Mouse (Mus musculus): Measurements from ENCODE around the gene Sycp2. TPM values are rescaled to one million over a fixed set of nuclear protein-coding genes. Genes with fewer than 3 reads are reported as not detected.

The Sycp2 gene
- polyA plus RNA-seq, 1 experiment from 2014 or later: 0.12 TPM

DNA sequence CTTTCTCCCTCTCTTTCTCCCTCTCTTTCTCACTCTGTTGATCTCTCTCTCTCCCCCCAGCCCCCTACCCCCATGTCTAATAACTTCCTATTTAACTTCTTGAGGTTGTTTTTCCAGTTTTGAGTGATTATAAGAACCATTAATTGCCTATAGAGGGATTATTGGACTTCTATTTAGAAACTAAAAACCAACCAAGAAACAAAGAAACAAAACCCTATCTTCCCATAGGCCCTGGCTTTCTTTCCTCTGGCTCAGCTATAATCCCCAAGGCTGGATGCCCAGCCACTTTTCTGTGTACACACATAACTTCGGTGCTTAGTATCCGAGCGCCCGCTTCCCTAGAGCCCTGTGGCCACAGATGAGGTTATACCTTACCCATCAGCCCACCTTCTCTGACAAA is 22.7 kb upstream of the Sycp2 start, which contains the start of gene Cdh26:
Gene Cdh26, plus strand, starts transcription at position 301 of the 400 bp plus-strand sequence.
- Histone ChIP-seq H3K9ac (ENCODE audit: low read depth, low read length) (no peak within 1 kb of the TSS), H3K4me2 (replicated peaks; ENCODE audit: low read depth, low read length) (no peak within 1 kb of the TSS), H3K9me3 (ENCODE audit: control insufficient read depth, low read length) (no peaks in the 10 kb centered on the region), H3K27ac (ENCODE audit: low read depth, low read length) (no peak within 1 kb of the TSS), H3K4me1 (replicated peaks; ENCODE audit: control insufficient read depth, insufficient read depth, low read length) (no peaks in the 10 kb centered on the region), H3K4me3 (ENCODE audit: low read depth, low read length) (no peak within 1 kb of the TSS), H3K27me3 (ENCODE audit: control insufficient read depth, insufficient read depth, low read length) (no peaks in the 10 kb centered on the region), H3K36me3 (ENCODE audit: control insufficient read depth, insufficient read depth, low read length) (no peaks in the 10 kb centered on the region)
- 90% methylated on average over 4 of the region's 4 CpGs for WGBS
- no peak for DNase-seq (ENCODE audit: low spot score)
- no peak for ATAC-seq (ENCODE audit: low FRiP score)

DNA sequence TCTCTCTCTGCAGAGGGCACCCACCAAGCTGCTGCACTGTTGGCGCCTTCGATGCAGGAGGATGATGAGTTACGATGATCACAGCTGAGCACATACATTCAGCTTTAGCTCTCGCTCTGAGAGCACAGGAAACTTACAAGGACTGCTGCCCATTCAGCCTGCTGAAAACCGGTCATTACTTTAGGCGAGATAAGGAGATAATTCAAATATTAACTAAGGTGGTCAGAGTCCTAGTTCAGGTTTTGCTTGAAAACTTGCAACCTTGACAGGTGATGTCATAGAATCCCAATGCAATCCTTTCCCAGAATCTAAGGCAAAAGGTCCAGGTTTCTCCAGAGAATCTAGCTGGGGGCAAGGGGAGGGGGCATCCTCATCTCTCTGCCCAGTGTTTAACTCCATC is 21.9 kb upstream of the Sycp2 start:
- no peaks in the 10 kb centered on the region for H3K9me3 ChIP-seq (ENCODE audit: control insufficient read depth, low read length)
- no peak for ATAC-seq (ENCODE audit: low FRiP score)
- no peaks in the 10 kb centered on the region for H3K4me1 ChIP-seq (replicated peaks; ENCODE audit: control insufficient read depth, insufficient read depth, low read length)
- WGBS: 91% methylated on average over 6 of the region's 6 CpGs
- DNase-seq (ENCODE audit: low spot score): no peak
- no peak overlapping the region for H3K4me2 ChIP-seq (replicated peaks; ENCODE audit: low read depth, low read length)
- no peaks in the 10 kb centered on the region for H3K36me3 ChIP-seq (ENCODE audit: control insufficient read depth, insufficient read depth, low read length)
- H3K27me3 ChIP-seq (ENCODE audit: control insufficient read depth, insufficient read depth, low read length): no peaks in the 10 kb centered on the region
- H3K4me3 ChIP-seq (ENCODE audit: low read depth, low read length): no peak overlapping the region
- no peak overlapping the region for H3K9ac ChIP-seq (ENCODE audit: low read depth, low read length)
- H3K27ac ChIP-seq (ENCODE audit: low read depth, low read length): no peak overlapping the region

DNA sequence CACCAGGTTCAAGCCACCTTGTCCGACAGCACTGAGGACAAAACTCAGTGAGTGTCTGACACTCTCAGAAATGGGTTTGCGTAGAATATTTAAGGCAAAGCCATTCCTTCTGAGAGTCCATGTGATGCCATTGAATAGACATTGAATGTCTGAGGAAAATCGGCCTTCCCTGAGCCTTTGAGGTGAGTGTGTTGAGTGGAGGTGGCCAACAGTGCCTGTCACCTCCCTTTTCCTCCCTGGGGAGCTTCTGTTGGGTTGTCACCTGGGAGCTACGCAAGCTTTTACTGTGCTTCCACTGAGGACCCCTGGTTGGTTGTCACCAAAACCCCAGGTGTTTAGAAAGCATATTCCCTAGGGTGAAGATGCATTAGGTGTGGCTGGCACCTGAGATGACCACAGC is 21.2 kb upstream of the Sycp2 start:
- DNase-seq (ENCODE audit: low spot score) (no peak), ATAC-seq (ENCODE audit: low FRiP score) (no peak)
- Histone ChIP-seq H3K4me3 (ENCODE audit: low read depth, low read length) (no peak overlapping the region), H3K4me1 (replicated peaks; ENCODE audit: control insufficient read depth, insufficient read depth, low read length) (no peaks in the 10 kb centered on the region), H3K27ac (ENCODE audit: low read depth, low read length) (no peak overlapping the region), H3K27me3 (ENCODE audit: control insufficient read depth, insufficient read depth, low read length) (no peaks in the 10 kb centered on the region), H3K4me2 (replicated peaks; ENCODE audit: low read depth, low read length) (no peak overlapping the region), H3K36me3 (ENCODE audit: control insufficient read depth, insufficient read depth, low read length) (no peaks in the 10 kb centered on the region), H3K9me3 (ENCODE audit: control insufficient read depth, low read length) (no peaks in the 10 kb centered on the region), H3K9ac (ENCODE audit: low read depth, low read length) (no peak overlapping the region)
- WGBS: 81% methylated on average over 4 of the region's 4 CpGs

DNA sequence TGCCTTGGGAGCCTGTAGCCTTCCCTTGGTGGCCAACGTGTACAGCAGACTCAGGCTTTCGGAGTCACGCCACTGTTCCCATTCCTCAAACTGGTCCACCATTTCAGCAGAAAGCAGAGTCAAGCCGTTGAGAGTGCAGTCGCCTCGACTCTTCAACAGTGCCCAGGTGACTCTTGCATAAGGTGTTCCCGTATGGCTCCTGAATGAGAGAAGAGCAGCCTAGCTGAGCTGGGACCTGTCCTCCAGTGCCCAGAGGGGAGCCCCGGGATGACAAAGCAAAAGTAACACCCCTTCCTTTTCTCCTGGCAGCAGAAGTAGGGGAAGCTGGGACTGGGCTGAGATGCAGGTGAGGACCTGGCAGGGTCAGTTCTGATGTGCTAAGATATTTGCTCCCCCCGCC is 20.7 kb upstream of the Sycp2 start:
- Histone ChIP-seq H3K27ac (ENCODE audit: low read depth, low read length) (no peak overlapping the region), H3K36me3 (ENCODE audit: control insufficient read depth, insufficient read depth, low read length) (no peaks in the 10 kb centered on the region), H3K4me3 (ENCODE audit: low read depth, low read length) (no peak overlapping the region), H3K9ac (ENCODE audit: low read depth, low read length) (no peak overlapping the region), H3K4me2 (replicated peaks; ENCODE audit: low read depth, low read length) (no peak overlapping the region), H3K27me3 (ENCODE audit: control insufficient read depth, insufficient read depth, low read length) (no peaks in the 10 kb centered on the region), H3K4me1 (replicated peaks; ENCODE audit: control insufficient read depth, insufficient read depth, low read length) (no peaks in the 10 kb centered on the region), H3K9me3 (ENCODE audit: control insufficient read depth, low read length) (no peaks in the 10 kb centered on the region)
- 82% methylated on average over 9 of the region's 9 CpGs for WGBS
- DNase-seq (ENCODE audit: low spot score) (no peak), ATAC-seq (ENCODE audit: low FRiP score) (no peak)

DNA sequence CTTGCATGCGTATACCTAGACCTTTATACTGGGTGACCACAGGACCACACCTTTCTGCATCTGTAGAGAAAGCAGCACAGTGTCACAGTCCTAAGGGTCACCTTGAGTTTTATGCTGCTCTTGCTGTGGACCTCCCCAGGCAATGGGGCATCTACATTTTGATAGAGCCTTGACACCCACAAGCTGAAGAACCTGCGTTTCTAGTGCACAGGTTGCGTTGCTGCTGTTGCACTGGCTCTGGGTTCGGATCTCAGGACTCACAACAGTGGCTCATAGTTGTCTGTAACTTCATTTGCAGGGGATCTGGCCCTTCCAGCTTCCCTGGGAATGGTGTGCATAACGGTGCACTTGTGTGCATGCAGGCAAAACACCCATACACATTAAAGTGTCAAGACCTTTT is 19.7 kb upstream of the Sycp2 start:
- H3K4me1 ChIP-seq (replicated peaks; ENCODE audit: control insufficient read depth, insufficient read depth, low read length): no peaks in the 10 kb centered on the region
- 85% methylated on average over 5 of the region's 5 CpGs for WGBS
- ATAC-seq (ENCODE audit: low FRiP score) (no peak), DNase-seq (ENCODE audit: low spot score) (no peak)
- no peaks in the 10 kb centered on the region for H3K36me3 ChIP-seq (ENCODE audit: control insufficient read depth, insufficient read depth, low read length)
- no peaks in the 10 kb centered on the region for H3K9me3 ChIP-seq (ENCODE audit: control insufficient read depth, low read length)
- no peak overlapping the region for H3K27ac ChIP-seq (ENCODE audit: low read depth, low read length)
- no peaks in the 10 kb centered on the region for H3K27me3 ChIP-seq (ENCODE audit: control insufficient read depth, insufficient read depth, low read length)
- H3K4me2 ChIP-seq (replicated peaks; ENCODE audit: low read depth, low read length): no peak overlapping the region
- no peak overlapping the region for H3K4me3 ChIP-seq (ENCODE audit: low read depth, low read length)
- no peak overlapping the region for H3K9ac ChIP-seq (ENCODE audit: low read depth, low read length)

DNA sequence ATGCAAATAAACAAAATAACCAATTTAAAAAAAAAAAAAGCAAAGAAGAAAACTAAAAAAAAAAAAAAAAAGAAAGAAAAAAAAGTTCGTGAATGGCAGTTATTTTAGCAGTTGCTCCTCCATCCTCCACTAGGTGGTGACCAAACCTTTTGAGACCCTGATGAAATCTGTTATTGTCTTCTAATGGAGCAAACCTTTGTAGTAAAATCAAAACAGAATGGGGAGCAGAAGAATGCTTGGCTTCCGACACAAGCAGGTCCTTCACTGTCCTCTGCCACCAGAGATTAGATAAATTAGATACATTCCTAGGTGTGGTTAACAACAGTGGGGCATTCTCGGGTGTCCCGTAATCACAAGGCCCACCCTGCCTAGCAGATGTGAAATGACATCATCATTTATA is 18.7 kb upstream of the Sycp2 start:
- Histone ChIP-seq H3K9me3 (ENCODE audit: control insufficient read depth, low read length) (no peaks in the 10 kb centered on the region), H3K4me2 (replicated peaks; ENCODE audit: low read depth, low read length) (no peak overlapping the region), H3K36me3 (ENCODE audit: control insufficient read depth, insufficient read depth, low read length) (no peaks in the 10 kb centered on the region), H3K27ac (ENCODE audit: low read depth, low read length) (no peak overlapping the region), H3K4me1 (replicated peaks; ENCODE audit: control insufficient read depth, insufficient read depth, low read length) (no peaks in the 10 kb centered on the region), H3K9ac (ENCODE audit: low read depth, low read length) (no peak overlapping the region), H3K4me3 (ENCODE audit: low read depth, low read length) (no peak overlapping the region), H3K27me3 (ENCODE audit: control insufficient read depth, insufficient read depth, low read length) (no peaks in the 10 kb centered on the region)
- ATAC-seq (ENCODE audit: low FRiP score): no peak
- 57% methylated on average over 4 of the region's 4 CpGs for WGBS
- DNase-seq (ENCODE audit: low spot score): peak; percentile 47

DNA sequence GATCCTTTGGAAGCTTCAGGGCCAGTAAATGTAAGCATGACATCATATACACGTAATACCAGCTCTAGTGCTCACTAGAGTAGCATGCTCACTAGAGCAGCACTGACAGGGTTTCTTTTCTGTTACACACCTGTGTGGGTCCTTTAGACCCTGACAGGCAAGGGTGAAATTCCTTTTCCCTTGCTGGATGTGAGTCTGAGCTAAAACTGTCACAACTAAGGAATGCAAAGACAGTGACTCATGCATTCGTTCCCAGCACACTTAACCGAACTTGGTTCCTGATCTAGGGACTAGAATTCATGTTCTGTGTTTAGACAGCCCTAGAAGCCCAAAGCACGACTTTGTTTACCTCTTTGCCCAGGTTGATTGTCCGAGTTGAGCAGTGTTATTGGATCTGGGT is 15.7 kb upstream of the Sycp2 start:
- ATAC-seq (ENCODE audit: low FRiP score) (no peak), DNase-seq (ENCODE audit: low spot score) (no peak)
- Histone ChIP-seq H3K27ac (ENCODE audit: low read depth, low read length) (no peak overlapping the region), H3K27me3 (ENCODE audit: control insufficient read depth, insufficient read depth, low read length) (no peaks in the 10 kb centered on the region), H3K4me3 (ENCODE audit: low read depth, low read length) (no peak overlapping the region), H3K36me3 (ENCODE audit: control insufficient read depth, insufficient read depth, low read length) (no peaks in the 10 kb centered on the region), H3K4me1 (replicated peaks; ENCODE audit: control insufficient read depth, insufficient read depth, low read length) (no peaks in the 10 kb centered on the region), H3K4me2 (replicated peaks; ENCODE audit: low read depth, low read length) (no peak overlapping the region), H3K9ac (ENCODE audit: low read depth, low read length) (no peak overlapping the region), H3K9me3 (ENCODE audit: control insufficient read depth, low read length) (no peaks in the 10 kb centered on the region)
- WGBS: 80% methylated on average over 5 of the region's 5 CpGs

DNA sequence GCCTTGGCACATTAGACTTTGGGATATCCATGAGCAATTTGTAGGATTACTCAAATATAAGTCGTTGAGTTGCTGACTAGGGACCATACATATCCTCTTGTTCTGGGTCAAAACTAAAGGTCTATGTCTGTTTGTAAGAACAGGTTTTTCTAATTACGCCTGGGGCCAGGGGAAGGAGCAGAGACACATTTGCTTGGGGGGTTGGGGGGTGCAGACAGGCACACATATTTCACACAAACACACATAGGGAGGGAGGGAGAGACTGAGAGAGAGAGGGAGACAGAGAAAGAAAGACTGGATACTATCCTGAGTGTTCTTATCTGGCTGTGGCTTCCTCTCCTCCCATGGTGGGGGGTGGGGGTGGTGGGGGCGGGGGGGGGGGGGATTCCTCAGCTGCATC is 14.7 kb upstream of the Sycp2 start:
- no peak overlapping the region for H3K4me3 ChIP-seq (ENCODE audit: low read depth, low read length)
- no peaks in the 10 kb centered on the region for H3K4me1 ChIP-seq (replicated peaks; ENCODE audit: control insufficient read depth, insufficient read depth, low read length)
- H3K27me3 ChIP-seq (ENCODE audit: control insufficient read depth, insufficient read depth, low read length): no peaks in the 10 kb centered on the region
- DNase-seq (ENCODE audit: low spot score): no peak
- no peak for ATAC-seq (ENCODE audit: low FRiP score)
- H3K36me3 ChIP-seq (ENCODE audit: control insufficient read depth, insufficient read depth, low read length): no peaks in the 10 kb centered on the region
- H3K9ac ChIP-seq (ENCODE audit: low read depth, low read length): no peak overlapping the region
- 46% methylated on average over 2 of the region's 3 CpGs for WGBS
- no peak overlapping the region for H3K4me2 ChIP-seq (replicated peaks; ENCODE audit: low read depth, low read length)
- H3K9me3 ChIP-seq (ENCODE audit: control insufficient read depth, low read length): no peaks in the 10 kb centered on the region
- H3K27ac ChIP-seq (ENCODE audit: low read depth, low read length): 0 out of 2 replicates have a peak overlapping the region, but pooled peaks have one; percentile 7

DNA sequence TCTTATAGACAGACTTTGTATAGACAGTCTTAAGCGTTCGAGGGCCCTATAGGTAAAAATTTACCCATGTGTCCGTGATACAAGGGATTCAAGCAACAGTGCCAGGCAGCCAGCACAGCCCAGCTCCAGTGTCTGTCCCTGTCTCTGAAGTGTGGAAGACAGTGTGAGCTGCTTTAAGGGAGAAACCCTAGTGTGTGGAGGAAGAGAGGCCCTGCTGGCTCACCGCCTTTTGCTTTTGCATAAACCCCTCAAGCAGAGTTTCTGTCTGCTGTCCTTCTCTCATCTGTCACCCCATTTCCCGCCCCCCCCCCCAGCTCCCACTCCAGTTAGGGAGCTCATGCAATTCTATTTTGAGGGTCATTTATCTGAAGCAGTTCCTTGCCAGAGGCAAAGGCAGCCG is 14.1 kb upstream of the Sycp2 start:
- Histone ChIP-seq H3K27me3 (ENCODE audit: control insufficient read depth, insufficient read depth, low read length) (no peaks in the 10 kb centered on the region), H3K4me1 (replicated peaks; ENCODE audit: control insufficient read depth, insufficient read depth, low read length) (no peaks in the 10 kb centered on the region), H3K4me3 (ENCODE audit: low read depth, low read length) (no peak overlapping the region), H3K27ac (ENCODE audit: low read depth, low read length) (no peak overlapping the region), H3K4me2 (replicated peaks; ENCODE audit: low read depth, low read length) (no peak overlapping the region), H3K36me3 (ENCODE audit: control insufficient read depth, insufficient read depth, low read length) (no peaks in the 10 kb centered on the region), H3K9me3 (ENCODE audit: control insufficient read depth, low read length) (no peaks in the 10 kb centered on the region), H3K9ac (ENCODE audit: low read depth, low read length) (no peak overlapping the region)
- DNase-seq (ENCODE audit: low spot score) (no peak), ATAC-seq (ENCODE audit: low FRiP score) (peak; percentile 34; the same call in 1 of the 2 replicates)
- 45% methylated on average over 6 of the region's 6 CpGs for WGBS
